Mouse (Mus musculus): ENCODE data around the gene Ube2z. TPM values are rescaled to one million over a fixed set of nuclear protein-coding genes. Genes with fewer than 3 reads are reported as not detected.
"Not testable (repeated sequence)": the region's sequence is repeated elsewhere in the genome, so short reads cannot be mapped to it uniquely, and the experiment has no call there.

The Ube2z gene
- 36.8 to 37.9 TPM (median 37.2 TPM) in 3 replicates for total RNA-seq (2017)

GRCm38 (mm10) chr11:96065215-96065911, at the start of gene Ube2z:
Gene Ube2z (minus strand): TSS chr11:96065388.
- peak; percentile 91 for ATAC-seq (replicated peaks; ENCODE audit: insufficient number of reproducible peaks, low FRiP score, low TSS enrichment, poor library complexity, severe bottlenecking)

- no peak for ATAC-seq (replicated peaks; ENCODE audit: insufficient number of reproducible peaks, low FRiP score, low TSS enrichment, poor library complexity, severe bottlenecking)
Observed at GRCm38 (mm10) chr11:96114077-96114476, 48.9 kb upstream of the Ube2z start.

- ATAC-seq (replicated peaks; ENCODE audit: insufficient number of reproducible peaks, low FRiP score, low TSS enrichment, poor library complexity, severe bottlenecking): no peak
Observed at GRCm38 (mm10) chr11:96111751-96112150, 46.6 kb upstream of the Ube2z start, which contains the start of gene Calcoco2. Gene Calcoco2 (minus strand): TSS chr11:96111964.

- not testable (repeated sequence) for ATAC-seq (replicated peaks; ENCODE audit: insufficient number of reproducible peaks, low FRiP score, low TSS enrichment, poor library complexity, severe bottlenecking)
Observed at GRCm38 (mm10) chr11:96110950-96111349, 45.8 kb upstream of the Ube2z start.

- no peak for ATAC-seq (replicated peaks; ENCODE audit: insufficient number of reproducible peaks, low FRiP score, low TSS enrichment, poor library complexity, severe bottlenecking)
Observed at GRCm38 (mm10) chr11:96108376-96108775, 43.2 kb upstream of the Ube2z start.

- ATAC-seq (replicated peaks; ENCODE audit: insufficient number of reproducible peaks, low FRiP score, low TSS enrichment, poor library complexity, severe bottlenecking): peak; percentile 73; the same call in 1 of the 2 replicates
Observed at GRCm38 (mm10) chr11:96093361-96093760, 28.2 kb upstream of the Ube2z start.

- ATAC-seq (replicated peaks; ENCODE audit: insufficient number of reproducible peaks, low FRiP score, low TSS enrichment, poor library complexity, severe bottlenecking): no peak
Observed at GRCm38 (mm10) chr11:96092674-96093291, 27.6 kb upstream of the Ube2z start.

GRCm38 (mm10) chr11:96091073-96091472, 25.9 kb upstream of the Ube2z start:
- no peak for ATAC-seq (replicated peaks; ENCODE audit: insufficient number of reproducible peaks, low FRiP score, low TSS enrichment, poor library complexity, severe bottlenecking)

- ATAC-seq (replicated peaks; ENCODE audit: insufficient number of reproducible peaks, low FRiP score, low TSS enrichment, poor library complexity, severe bottlenecking): no peak
Observed at GRCm38 (mm10) chr11:96087981-96088380, 22.8 kb upstream of the Ube2z start.

- ATAC-seq (replicated peaks; ENCODE audit: insufficient number of reproducible peaks, low FRiP score, low TSS enrichment, poor library complexity, severe bottlenecking): no peak
Observed at GRCm38 (mm10) chr11:96082682-96083081, 17.5 kb upstream of the Ube2z start.

- no peak for ATAC-seq (replicated peaks; ENCODE audit: insufficient number of reproducible peaks, low FRiP score, low TSS enrichment, poor library complexity, severe bottlenecking)
Observed at GRCm38 (mm10) chr11:96080736-96081135, 15.5 kb upstream of the Ube2z start.

- ATAC-seq (replicated peaks; ENCODE audit: insufficient number of reproducible peaks, low FRiP score, low TSS enrichment, poor library complexity, severe bottlenecking): no peak
Observed at GRCm38 (mm10) chr11:96076221-96077105, 11.3 kb upstream of the Ube2z start.

- peak; percentile 96 for ATAC-seq (replicated peaks; ENCODE audit: insufficient number of reproducible peaks, low FRiP score, low TSS enrichment, poor library complexity, severe bottlenecking)
Observed at GRCm38 (mm10) chr11:96075509-96076220, 10.5 kb upstream of the Ube2z start, which contains the start of gene Atp5g1. Gene Atp5g1 (minus strand): TSS chr11:96075670.

- no peak for ATAC-seq (replicated peaks; ENCODE audit: insufficient number of reproducible peaks, low FRiP score, low TSS enrichment, poor library complexity, severe bottlenecking)
Observed at GRCm38 (mm10) chr11:96075177-96075508, 10.0 kb upstream of the Ube2z start.

- no peak for ATAC-seq (replicated peaks; ENCODE audit: insufficient number of reproducible peaks, low FRiP score, low TSS enrichment, poor library complexity, severe bottlenecking)
Observed at GRCm38 (mm10) chr11:96074351-96075176, 9.4 kb upstream of the Ube2z start.

- ATAC-seq (replicated peaks; ENCODE audit: insufficient number of reproducible peaks, low FRiP score, low TSS enrichment, poor library complexity, severe bottlenecking): no peak
Observed at GRCm38 (mm10) chr11:96073295-96073993, 8.3 kb upstream of the Ube2z start.

GRCm38 (mm10) chr11:96071013-96071412, 5.8 kb upstream of the Ube2z start:
- no peak for ATAC-seq (replicated peaks; ENCODE audit: insufficient number of reproducible peaks, low FRiP score, low TSS enrichment, poor library complexity, severe bottlenecking)
